Mouse (Mus musculus): ENCODE measurements around the gene Kmt2b. TPM values are rescaled to one million over a fixed set of nuclear protein-coding genes. Genes with fewer than 3 reads are reported as not detected.

Gene Kmt2b
- total and polyA plus RNA-seq, 3 experiments, result 8.4 to 32.8 (median 17.2) TPM

DNA sequence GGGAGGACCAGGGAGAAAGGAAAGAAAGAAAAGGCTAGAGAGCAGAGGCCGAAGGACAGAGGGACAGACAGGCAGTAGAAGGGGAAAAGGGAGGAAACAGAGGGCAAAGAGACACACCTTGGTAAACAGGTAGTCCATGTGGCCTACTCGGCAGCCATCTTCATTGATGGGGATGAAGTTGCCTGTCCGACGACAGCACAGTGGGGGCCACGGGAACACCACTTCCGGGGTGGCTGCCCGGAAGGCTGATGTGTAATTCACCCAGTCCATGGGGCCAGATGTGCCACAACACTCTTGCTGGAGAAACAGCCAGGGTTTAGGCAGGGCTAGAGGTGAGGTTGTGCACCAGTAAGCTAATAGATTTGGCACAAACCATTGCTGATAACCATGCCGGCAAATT lies 16.4 kb upstream of the Kmt2b start:
- peak overlapping the region; percentile 64 for H3K27ac ChIP-seq (ENCODE audit: insufficient read depth, low read depth)
- no peak for DNase-seq (ENCODE audit: extremely low read depth)
- peaks cover 23 to 29% of the 10 kb centered on the region in 2 experiments for H3K4me1 ChIP-seq (ENCODE audit: control insufficient read depth in 1 of 2, insufficient read depth in 2 of 2)
- H3K27me3 ChIP-seq (replicated peaks), result no peaks in the 10 kb centered on the region
- H3K9me3 ChIP-seq (replicated peaks; ENCODE audit: low read length), result peaks cover 3% of the 10 kb centered on the region
- peak overlapping the region; percentile 51 for H3K9ac ChIP-seq (ENCODE audit: insufficient read depth, low read depth)
- in situ Hi-C loops (cut with MboI; ENCODE audit: low pct_ligation_motif_present, low pct_unique_long_range_greater_than_20kb, low sequenced_read_pairs) (loop anchor here (5.0 kb wide), 1 partner anchor 48 kb away; the partner anchor contains the start of gene Lin37), dilution Hi-C loops (cut with MboI; ENCODE audit: extremely low pct_ligation_motif_present, extremely low pct_unique_long_range_greater_than_20kb, low sequenced_read_pairs) (no loop called here)
- peaks cover 0 to 31% of the 10 kb centered on the region in 2 experiments for H3K36me3 ChIP-seq (replicated peaks in 1 of 2; ENCODE audit: control insufficient read depth in 1 of 2, insufficient read depth in 1 of 2, low read length in 1 of 2)
- H3K79me2 ChIP-seq (replicated peaks; ENCODE audit: control insufficient read depth, extremely low read depth, insufficient read depth, poor library complexity, severe bottlenecking), result peaks cover 3% of the 10 kb centered on the region
- TF ChIP-seq NRF1 (IDR thresholded peaks at IDR 0.05; ENCODE audit: low read depth, low read length) (0 out of 2 replicates have a peak, but pooled peaks have one; percentile 26), JUN (IDR thresholded peaks at IDR 0.05; ENCODE audit: insufficient read depth, low read depth, low read length) (no peak), ELF1 (IDR thresholded peaks at IDR 0.05; ENCODE audit: low read depth, low read length) (peak; percentile 90), IRF4 (IDR thresholded peaks at IDR 0.05; ENCODE audit: low read depth, low read length) (no peak), HCFC1 (IDR thresholded peaks at IDR 0.05; ENCODE audit: low read depth, low read length) (peak; percentile 26; the same call in 1 of the 2 replicates), MYC (IDR thresholded peaks at IDR 0.05; ENCODE audit: low read depth, low read length) (peak; percentile 66), TCF12 (IDR thresholded peaks at IDR 0.05; ENCODE audit: low read depth, low read length) (peak; percentile 58), RAD21 (IDR thresholded peaks at IDR 0.05; ENCODE audit: low read depth, low read length) (no peak), KAT2A (IDR thresholded peaks at IDR 0.05; ENCODE audit: insufficient replicate concordance, low read length) (no peak), USF1 (IDR thresholded peaks at IDR 0.05; ENCODE audit: low read depth, low read length) (no peak; the same call in 1 of the 2 replicates), MAZ (IDR thresholded peaks at IDR 0.05; ENCODE audit: low read depth, low read length) (peak; percentile 69; the same call in 1 of the 2 replicates), MEF2A (IDR thresholded peaks at IDR 0.05; ENCODE audit: borderline replicate concordance, low read depth, low read length) (no peak), JUND (conservative IDR thresholded peaks at IDR 0.05; ENCODE audit: low read depth, low read length) (no peak), UBTF (IDR thresholded peaks at IDR 0.05; ENCODE audit: low read depth, low read length) (no peak), PAX5 (IDR thresholded peaks at IDR 0.05; ENCODE audit: low read length) (no peak), POLR2A (IDR thresholded peaks at IDR 0.05; ENCODE audit: low read depth, low read length) (peak; percentile 40; the same call in 1 of the 2 replicates)
- H3K4me2 ChIP-seq (ENCODE audit: insufficient read depth, low read depth, poor library complexity, severe bottlenecking), result peak overlapping the region; percentile 52
- H3K4me3 ChIP-seq (replicated peaks in 1 of 3; ENCODE audit: low read depth in 2 of 3, low read length in 2 of 3, poor library complexity in 1 of 3), result peak overlapping the region in 2 of 3 experiments; percentile 23 to 60

DNA sequence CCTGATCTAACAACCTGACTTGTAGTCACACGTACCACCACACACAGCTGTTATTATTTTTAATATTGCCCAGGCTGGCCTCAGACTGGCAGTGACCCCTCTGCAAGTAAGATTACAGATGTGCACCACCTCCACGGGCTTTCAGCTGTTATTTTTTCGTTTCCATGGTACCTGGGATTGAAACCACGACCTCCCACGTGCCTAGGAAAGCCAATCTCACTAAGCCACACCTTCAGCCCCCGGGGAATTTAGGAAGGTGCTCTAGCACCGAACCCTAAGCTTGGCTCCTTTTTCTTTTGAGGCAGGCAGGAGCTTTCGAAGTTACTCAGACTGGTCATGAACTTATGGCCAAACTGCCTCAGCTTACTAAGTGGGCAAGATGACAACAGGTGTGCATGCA lies 15.9 kb upstream of the Kmt2b start:
- dilution Hi-C loops (cut with MboI; ENCODE audit: extremely low pct_ligation_motif_present, extremely low pct_unique_long_range_greater_than_20kb, low sequenced_read_pairs), result no loop called here
- peak overlapping the region; percentile 51 for H3K9ac ChIP-seq (ENCODE audit: insufficient read depth, low read depth)
- peak overlapping the region; percentile 64 for H3K27ac ChIP-seq (ENCODE audit: insufficient read depth, low read depth)
- H3K9me3 ChIP-seq (replicated peaks; ENCODE audit: low read length), result peaks cover 3% of the 10 kb centered on the region
- peaks cover 23 to 29% of the 10 kb centered on the region in 2 experiments for H3K4me1 ChIP-seq (ENCODE audit: control insufficient read depth in 1 of 2, insufficient read depth in 2 of 2)
- H3K27me3 ChIP-seq (replicated peaks), result no peaks in the 10 kb centered on the region
- no peak for DNase-seq (ENCODE audit: extremely low read depth)
- peak overlapping the region; percentile 52 for H3K4me2 ChIP-seq (ENCODE audit: insufficient read depth, low read depth, poor library complexity, severe bottlenecking)
- peaks cover 0 to 27% of the 10 kb centered on the region in 2 experiments for H3K36me3 ChIP-seq (replicated peaks in 1 of 2; ENCODE audit: control insufficient read depth in 1 of 2, insufficient read depth in 1 of 2, low read length in 1 of 2)
- H3K79me2 ChIP-seq (replicated peaks; ENCODE audit: control insufficient read depth, extremely low read depth, insufficient read depth, poor library complexity, severe bottlenecking), result peaks cover 3% of the 10 kb centered on the region
- in situ Hi-C loops (cut with MboI; ENCODE audit: low pct_ligation_motif_present, low pct_unique_long_range_greater_than_20kb, low sequenced_read_pairs), result no loop called here
- TF ChIP-seq USF2 (conservative IDR thresholded peaks at IDR 0.05; ENCODE audit: low read depth, low read length) (0 out of 2 replicates have a peak, but pooled peaks have one; percentile 10), E2F4 (IDR thresholded peaks at IDR 0.05; ENCODE audit: insufficient replicate concordance, low read depth, low read length) (no peak), SIN3A (IDR thresholded peaks at IDR 0.05; ENCODE audit: low read length) (peak; percentile 35), POLR2A (IDR thresholded peaks at IDR 0.05; ENCODE audit: low read depth, low read length) (peak; percentile 28; the same call in 1 of the 2 replicates), MEF2A (IDR thresholded peaks at IDR 0.05; ENCODE audit: borderline replicate concordance, low read depth, low read length) (no peak), USF1 (IDR thresholded peaks at IDR 0.05; ENCODE audit: low read depth, low read length) (peak; percentile 61), IRF4 (IDR thresholded peaks at IDR 0.05; ENCODE audit: low read depth, low read length) (peak; percentile 9; the same call in 1 of the 2 replicates), BHLHE40 (IDR thresholded peaks at IDR 0.05; ENCODE audit: low read depth, low read length) (peak; percentile 81)
- H3K4me3 ChIP-seq (replicated peaks in 1 of 3; ENCODE audit: low read depth in 2 of 3, low read length in 2 of 3, poor library complexity in 1 of 3), result peak overlapping the region in 2 of 3 experiments; percentile 23 to 60
